Mouse (Mus musculus) gastrocnemius, postnatal 25 days (tissue): Measurements from ENCODE around the gene Tox4. TPM values are rescaled to one million over a fixed set of nuclear protein-coding genes. Genes with fewer than 3 reads are reported as not detected.
"Not testable (repeated sequence)": the region's sequence is repeated elsewhere in the genome, so short reads cannot be mapped to it uniquely, and the experiment has no call there.

ENCODE experiments used
- DNase-seq: peaks from one replicate; pipeline ENCODE4 v3.0.0; 2022
- long read RNA-seq, 2 experiments: library from polyadenylated mRNA; stranded (forward); transcript quantifications; one replicate each; pipeline ENCODE4 v2.0.0; 2021
- total RNA-seq, 2 experiments: library from RNA; stranded (reverse); gene quantifications; 1 replicate in 1 of 2; 2 replicates in 1 of 2; pipeline ENCODE4 v1.2.3; 2021

The Tox4 gene
- total RNA-seq = 10 to 100 TPM; 35.8 to 41.6 TPM
- long read RNA-seq, experiment 1, partial matches to known transcripts = 15 of 21 reads
- long read RNA-seq, experiment 1, other reads (novel, unspliced or antisense) = 6 of 21 reads
- long read RNA-seq, experiment 2, full-length matches to known transcripts = 1 of 53 reads
- long read RNA-seq, experiment 2, partial matches to known transcripts = 40 of 53 reads
- long read RNA-seq, experiment 2, other reads (novel, unspliced or antisense) = 12 of 53 reads

- DNase-seq = peak; percentile 98
Observed at GRCm38 (mm10) chr14:52278932-52279746, at the start of gene Tox4, which contains the start of gene Rab2b. Gene Tox4, plus strand, starts transcription at chr14:52279146. Gene Rab2b, minus strand, starts transcription at chr14:52279545.

DNA sequence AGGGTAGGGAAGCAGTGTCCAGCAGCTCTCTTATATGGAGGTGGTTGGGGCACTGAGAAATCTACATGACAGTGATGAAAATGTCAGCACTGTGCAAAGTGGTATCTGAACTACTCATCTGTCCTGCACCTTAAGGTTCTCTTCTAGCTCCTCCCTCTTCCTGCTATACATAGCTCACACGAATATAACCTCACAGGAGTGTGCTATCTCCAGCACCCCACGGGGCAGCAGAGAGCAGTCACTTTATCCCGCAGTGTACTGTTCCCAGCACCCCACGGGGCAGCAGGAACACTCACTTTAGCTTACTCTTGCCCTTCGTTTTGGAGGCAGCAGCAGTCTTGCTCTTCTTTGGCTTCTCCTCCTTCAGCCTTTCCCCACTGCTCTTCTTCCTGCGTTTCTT is 46.7 kb upstream of the Tox4 start:
- DNase-seq = no peak

DNA sequence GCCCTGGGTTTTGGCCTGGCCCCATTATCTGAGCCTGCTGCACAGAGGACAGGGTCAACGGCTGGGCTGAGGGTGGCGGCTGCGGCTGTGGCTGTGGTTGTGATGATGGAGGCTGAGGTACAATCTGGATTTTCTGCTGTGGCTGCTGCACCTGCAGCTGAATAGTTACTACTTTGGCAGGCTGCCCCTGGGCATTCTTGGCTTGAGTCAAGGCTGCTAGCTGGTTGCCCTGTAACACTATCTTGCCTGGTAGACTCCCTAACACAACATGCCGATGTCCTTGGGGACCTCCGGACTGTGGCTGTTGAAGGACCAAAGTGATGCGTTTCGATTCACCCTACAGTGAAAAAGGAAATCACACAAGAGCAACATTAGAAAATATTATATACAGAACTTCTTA is 43.8 kb upstream of the Tox4 start:
- DNase-seq = peak; percentile 37

- no peak for DNase-seq
Observed at GRCm38 (mm10) chr14:52236216-52236615, 42.7 kb upstream of the Tox4 start.

DNA sequence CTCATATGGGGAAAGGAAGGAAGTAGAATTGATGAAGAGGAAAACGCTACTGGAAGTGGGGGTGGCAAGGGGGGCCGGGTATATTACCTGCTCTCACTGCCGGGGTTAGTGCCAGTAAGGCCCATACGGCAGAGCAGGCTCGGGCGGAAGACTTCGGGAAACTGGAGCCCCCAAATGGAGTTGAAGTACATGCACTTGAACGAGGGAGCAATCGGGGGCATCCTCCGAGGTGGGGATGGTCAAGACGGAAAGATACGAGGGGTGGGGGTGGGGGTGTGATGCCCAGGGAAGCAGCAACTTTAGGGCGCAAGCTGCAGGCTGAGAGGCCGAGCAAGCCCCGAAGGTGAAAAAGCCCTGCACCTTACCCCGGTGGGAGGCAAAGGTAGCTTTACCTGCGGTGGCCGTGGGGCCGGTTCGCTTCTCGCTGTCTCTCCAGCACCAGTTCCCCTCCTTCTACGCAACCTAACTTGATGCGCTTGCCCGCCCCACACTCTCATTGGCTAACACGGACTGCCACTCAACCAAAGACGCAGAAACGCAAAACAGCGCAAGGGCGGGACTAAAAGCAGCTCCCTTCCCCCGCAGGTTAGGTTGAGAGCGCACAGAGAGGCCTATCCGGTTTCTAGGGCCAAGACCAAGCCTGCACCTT is 34.8 kb upstream of the Tox4 start:
- peak; percentile 98 for DNase-seq

- no peak for DNase-seq
Observed at GRCm38 (mm10) chr14:52244690-52245042, 34.3 kb upstream of the Tox4 start.

DNA sequence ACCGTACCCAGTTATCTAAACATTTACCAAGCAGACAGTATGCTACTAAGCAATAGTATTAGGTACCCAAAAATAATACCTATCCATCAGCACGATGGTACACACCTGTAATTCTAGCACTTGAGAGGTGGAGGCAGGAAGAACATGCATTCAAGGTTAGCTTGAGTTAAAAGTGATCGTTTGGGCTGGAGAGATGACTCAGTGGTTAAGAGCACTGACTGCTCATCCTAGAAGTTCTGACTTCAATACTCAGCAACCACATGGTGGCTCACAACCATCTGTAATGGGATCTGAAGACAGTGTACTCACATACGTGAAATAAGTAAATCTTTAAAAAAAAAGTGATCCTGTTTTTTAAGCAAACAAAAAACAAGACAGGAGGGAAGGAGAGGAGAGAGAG is 32.8 kb upstream of the Tox4 start:
- DNase-seq = no peak

DNA sequence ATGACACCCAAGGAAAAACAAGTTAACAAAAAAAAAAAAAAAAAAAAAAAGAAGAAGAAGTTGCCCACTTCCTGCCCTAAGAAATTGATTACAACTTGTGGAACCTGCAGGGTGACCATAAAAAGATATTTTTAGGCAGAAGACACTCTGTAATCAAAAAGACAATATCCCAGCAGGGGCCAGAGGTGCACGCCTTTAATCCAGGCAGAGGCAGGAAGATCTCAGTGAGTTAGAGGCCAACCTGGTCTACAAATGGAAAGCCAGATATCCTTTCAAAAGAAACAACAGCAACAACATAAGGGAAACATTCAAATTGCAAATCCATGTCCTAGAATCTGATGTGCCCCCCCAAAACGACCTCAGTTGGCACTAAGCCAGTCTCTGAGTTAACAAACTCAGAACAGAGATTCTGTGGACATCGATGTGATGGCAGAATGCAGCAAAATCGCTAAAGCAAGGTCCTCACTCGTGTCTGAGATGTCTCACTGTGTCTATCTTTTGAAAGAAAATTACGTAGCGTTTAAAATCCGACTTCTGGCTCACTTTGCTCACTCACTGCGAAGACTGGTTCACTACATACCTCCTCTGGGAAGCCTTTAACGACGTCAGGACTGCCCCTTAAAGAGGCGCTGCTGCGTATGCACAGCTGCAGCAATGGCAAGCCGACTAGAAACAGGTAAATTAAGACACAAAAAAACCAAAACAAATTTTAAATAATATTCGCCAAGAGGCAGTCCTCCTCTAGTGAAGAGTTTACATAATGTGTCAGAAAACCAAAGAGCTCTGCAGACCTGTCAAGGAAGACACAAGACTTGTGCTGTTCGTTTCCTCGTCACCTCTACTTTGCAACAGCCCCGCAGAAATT is 22.4 kb upstream of the Tox4 start:
- no peak for DNase-seq

DNA sequence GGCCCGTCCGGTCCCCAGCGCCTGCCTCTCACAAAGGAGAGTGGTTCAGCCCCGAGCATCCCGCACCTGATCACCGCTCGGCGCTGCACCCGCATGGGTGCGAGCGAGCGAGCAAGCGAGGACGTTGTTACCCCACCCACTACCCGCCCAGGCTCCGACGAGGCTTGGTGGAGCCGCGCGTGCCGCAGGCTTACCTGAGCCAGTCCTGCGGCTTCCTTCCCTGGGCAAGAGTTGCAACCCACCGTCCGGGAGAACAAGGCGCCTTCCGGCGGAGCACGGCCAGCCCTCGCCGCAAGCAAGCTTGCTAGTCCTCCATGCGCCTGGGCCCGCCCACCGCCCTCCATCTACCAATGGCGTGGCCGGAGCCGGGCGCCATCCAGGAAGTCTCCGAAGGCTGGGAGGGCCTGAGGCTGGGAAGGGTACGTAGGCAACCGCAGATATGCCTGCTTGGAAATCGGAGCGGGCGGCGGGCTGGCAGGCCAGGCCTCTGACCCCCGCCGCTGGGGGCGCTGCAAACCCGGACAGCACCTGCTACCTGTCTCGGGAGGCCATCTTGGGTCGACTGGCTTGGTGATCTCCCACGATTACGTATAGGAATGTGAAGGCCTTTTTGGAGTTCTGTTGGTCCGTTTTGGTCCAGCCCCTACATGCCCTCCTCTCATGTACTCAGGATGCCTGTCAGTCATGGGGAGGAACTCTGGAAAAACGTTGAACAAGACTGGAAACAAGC is 21.3 kb upstream of the Tox4 start, which contains the start of gene Chd8:
TSS of gene Chd8 (minus strand) at position 297 of the 730 bp plus-strand sequence.
- peak; percentile 99 for DNase-seq

DNA sequence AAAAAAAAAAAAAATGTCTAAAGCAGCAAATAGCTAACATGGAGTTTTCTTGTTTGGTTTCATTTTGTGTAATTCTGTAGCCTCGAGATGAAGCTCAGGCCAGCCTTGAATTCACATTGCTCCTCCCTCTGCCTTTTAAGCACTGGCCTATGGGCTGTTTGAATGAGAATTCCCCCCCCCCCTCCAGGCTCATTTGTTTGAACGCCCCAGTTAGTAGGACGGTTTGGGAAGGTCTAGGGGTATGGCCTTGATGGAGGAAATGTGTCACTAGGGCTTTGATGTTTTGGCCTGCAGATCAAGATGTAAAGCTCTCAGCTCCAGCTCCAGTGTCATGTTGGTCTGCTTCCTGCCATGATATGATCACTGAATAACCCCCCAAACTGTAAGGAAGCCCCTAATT is 6.2 kb upstream of the Tox4 start:
- no peak for DNase-seq

GRCm38 (mm10) chr14:52277210-52277609 is 1.7 kb upstream of the Tox4 start:
- DNase-seq = no peak

- no peak for DNase-seq
Observed at GRCm38 (mm10) chr14:52279747-52280120, 788 bp downstream of the Tox4 start.

DNA sequence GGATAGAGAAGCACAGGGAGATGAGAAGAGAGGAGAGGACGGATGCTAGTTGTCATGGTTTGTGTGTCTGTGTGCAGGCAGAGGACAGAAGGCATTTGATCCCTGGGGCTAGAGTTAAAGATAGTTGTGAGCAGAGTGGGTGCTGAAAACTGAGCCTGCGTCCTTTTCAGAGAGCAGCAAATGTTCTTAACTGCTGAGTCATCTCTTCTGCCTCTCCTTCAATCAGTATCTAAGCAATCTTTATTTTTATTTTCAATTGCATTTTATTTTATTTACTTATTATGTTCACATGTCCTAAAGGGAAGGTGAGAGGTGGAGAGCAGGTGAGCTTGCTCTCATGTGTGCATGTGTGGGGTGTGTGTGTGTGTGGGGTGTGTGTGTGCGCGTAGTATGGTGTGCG is 4.7 kb downstream of the Tox4 start:
- no peak for DNase-seq

DNA sequence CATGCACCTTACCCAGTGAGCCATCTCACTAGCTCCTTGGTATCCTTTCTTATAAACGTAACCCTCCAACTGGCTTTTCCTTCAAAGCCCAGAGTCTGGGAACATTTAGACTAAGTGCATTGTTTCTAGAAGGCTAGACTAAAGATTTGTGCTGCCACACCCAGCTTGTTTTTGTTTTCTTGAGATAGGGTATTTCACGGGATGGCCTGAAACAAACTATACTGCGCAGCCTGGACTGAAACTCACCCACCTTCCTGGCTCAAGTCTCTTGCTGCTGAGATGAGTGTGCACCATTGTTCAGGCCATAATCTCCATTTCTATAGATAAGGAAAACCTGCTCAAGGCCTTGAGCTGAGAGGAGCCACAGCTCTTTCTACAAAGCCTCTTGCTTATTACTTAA is 5.2 kb downstream of the Tox4 start:
- DNase-seq = no peak

GRCm38 (mm10) chr14:52295558-52296264 is 16.8 kb downstream of the Tox4 start:
- no peak for DNase-seq

DNA sequence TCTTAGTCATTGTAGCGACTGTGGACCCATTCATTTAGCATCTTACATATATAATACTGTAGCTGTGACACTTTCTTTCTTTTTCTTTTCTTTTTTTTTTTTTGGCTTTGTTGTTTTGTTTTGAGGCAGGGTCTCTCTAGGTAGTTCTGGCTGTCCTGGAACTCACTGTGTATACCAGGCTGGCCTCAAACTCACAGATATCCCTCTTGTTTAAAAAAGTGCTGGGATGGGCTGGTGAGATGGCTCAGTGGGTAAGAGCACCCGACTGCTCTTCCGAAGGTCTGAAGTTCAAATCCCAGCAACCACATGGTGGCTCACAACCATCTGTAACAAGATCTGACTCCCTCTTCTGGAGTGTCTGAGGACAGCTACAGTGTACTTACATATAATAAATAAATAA is 24.6 kb downstream of the Tox4 start:
- not testable (repeated sequence) for DNase-seq

DNA sequence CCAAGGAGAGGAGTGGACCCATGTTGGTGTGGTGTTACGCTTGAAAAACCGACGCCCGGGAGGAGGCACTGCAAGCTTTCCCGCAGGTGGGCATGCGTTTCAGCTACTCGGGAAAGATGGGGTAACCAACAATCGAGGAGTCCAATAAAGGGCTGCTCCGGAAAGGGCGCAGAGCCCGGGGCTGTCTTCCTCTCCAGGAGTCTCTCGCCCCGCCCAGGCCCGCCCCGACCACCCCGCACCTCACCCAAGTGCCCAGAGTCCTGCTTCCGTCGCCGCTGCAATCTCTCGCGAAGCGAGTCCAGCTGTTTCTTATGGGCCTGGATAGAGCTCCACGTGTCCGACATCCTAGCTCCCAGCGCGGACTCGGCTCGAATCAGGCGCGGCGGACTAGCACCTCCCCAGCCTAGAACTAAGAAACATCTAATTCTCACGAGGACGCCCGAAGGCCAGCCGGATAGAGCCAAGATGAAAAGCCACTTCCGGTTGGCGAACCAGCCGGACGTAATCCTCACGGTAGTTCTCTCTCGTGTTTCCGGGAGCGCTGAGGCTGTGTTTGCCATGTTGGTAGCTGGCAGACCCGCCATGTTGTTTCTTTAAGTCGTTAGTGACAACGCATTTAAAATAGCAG is 25.8 kb downstream of the Tox4 start, which contains the start of gene Mettl3:
TSS of gene Mettl3 (minus strand) at position 485 of the 628 bp plus-strand sequence.
- DNase-seq = peak; percentile 87

DNA sequence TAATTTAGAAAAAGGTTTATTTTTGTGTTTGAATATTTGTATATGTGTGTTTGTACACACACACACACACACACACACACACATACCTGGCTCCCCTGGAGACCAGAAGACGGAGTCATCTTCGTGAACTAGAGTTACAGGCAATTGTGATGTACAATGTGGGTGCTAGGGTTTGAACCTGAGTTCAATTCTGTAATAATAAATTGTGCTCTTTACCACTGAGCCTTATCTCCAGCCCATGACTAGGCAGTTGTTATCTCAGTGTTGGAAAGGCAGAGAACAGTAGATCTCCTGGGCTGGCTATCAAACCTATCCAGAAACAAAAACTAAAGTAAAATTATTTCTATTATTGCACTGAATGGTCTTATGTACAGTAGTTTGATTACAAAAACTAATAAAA is 27.2 kb downstream of the Tox4 start:
- no peak for DNase-seq

DNA sequence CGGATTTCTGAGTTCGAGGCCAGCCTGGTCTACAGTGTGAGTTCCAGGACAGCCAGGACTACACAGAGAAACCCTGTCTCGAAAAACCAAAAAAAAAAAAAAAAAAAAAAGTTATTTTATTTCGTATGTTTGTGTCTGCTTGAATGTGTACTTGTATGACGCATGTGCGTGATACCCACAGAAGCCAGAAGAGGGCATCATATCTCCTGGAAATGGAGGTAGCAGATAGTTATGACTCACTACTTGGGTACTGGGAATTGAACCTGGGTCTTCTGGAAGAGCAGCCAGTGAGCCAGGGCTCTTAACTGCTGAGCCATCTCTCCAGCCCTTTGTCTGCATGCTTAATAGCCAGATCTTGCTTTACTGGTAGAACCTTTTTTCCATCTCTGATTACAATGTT is 31.4 kb downstream of the Tox4 start:
- not testable (repeated sequence) for DNase-seq

- DNase-seq = no peak
Observed at GRCm38 (mm10) chr14:52310906-52311305, 32.0 kb downstream of the Tox4 start.
